In genomic region chr6:54563561-54563960, GRCm38 (mm10) we compare ENCODE assay signal across 16 mouse cellular contexts. TPM values are rescaled to one million over a fixed set of nuclear protein-coding genes. Genes with fewer than 3 reads are reported as not detected.
DNase-seq lines count a peak whose midpoint lies in the region; ATAC-seq lines count a peak whose summit lies in the region.
"Had no signal": no experiment of that assay in that cellular context is flagged by ENCODE, and none has a peak within 500 bp of the region (broad histone marks: within the 10 kb centered on the region; RNA-seq: fewer than 3 reads in every experiment).

No protein-coding gene starts in this region.

- 91% methylated on average over 4 of the region's 4 CpGs for WGBS in forebrain, embryonic 12.5 days
- WGBS in hindbrain, embryonic 16.5 days, result 78% methylated on average over 4 of the region's 4 CpGs
- 88% methylated on average over 4 of the region's 4 CpGs for WGBS in midbrain, embryonic 16.5 days

- DNase-seq in heart, adult 11 months, result peak; percentile 54
- DNase-seq in heart, postnatal 10 days, result no peak
- no peak for DNase-seq in spleen, adult 12 weeks (ENCODE audit: low spot score)
- DNase-seq in ovary, postnatal 14 days (ENCODE audit: low spot score), result no peak
- no peak for DNase-seq in layer of hippocampus, postnatal 36 days
- DNase-seq: B cell, adult 2 months; embryo, embryonic 11 days; kidney, adult 2 months; liver, postnatal 0 days; lung, postnatal 36 days; right cerebral cortex, postnatal 4 days had no signal

- peaks cover 61% of the 10 kb centered on the region for H3K4me1 ChIP-seq in forebrain, embryonic 12.5 days
- H3K4me1 ChIP-seq in hindbrain, embryonic 16.5 days (ENCODE audit: control insufficient read depth, insufficient read depth, low read depth, low read length), result peaks cover 19% of the 10 kb centered on the region
- H3K4me1 ChIP-seq in midbrain, embryonic 16.5 days (ENCODE audit: control insufficient read depth, insufficient read depth, low read length), result peaks cover 26% of the 10 kb centered on the region

- H3K4me2 ChIP-seq in forebrain, embryonic 12.5 days, result peak overlapping the region; percentile 74
- H3K4me2 ChIP-seq in hindbrain, embryonic 16.5 days (ENCODE audit: low read length), result peak overlapping the region; percentile 86
- H3K4me2 ChIP-seq in midbrain, embryonic 16.5 days (ENCODE audit: low read length), result peak overlapping the region; percentile 80
- H3K4me2 ChIP-seq: limb, embryonic 15.5 days had no signal

- H3K27ac ChIP-seq in forebrain, embryonic 12.5 days, result peak overlapping the region; percentile 2; the same call in 1 of the 2 replicates
- no peak overlapping the region for H3K27ac ChIP-seq in hindbrain, embryonic 16.5 days (ENCODE audit: low read depth, low read length)
- H3K27ac ChIP-seq in midbrain, embryonic 16.5 days (ENCODE audit: low read length), result no peak overlapping the region; the same call in 1 of the 2 replicates
- H3K27ac ChIP-seq: limb, embryonic 15.5 days had no signal

- ATAC-seq in forebrain, embryonic 12.5 days (ENCODE audit: low FRiP score), result no peak
- no peak for ATAC-seq in hindbrain, embryonic 16.5 days
- no peak for ATAC-seq in midbrain, embryonic 16.5 days
- ATAC-seq: liver, postnatal 0 days had no signal

- peak overlapping the region; percentile 88; the same call in 1 of the 2 replicates for H3K9ac ChIP-seq in forebrain, embryonic 12.5 days
- H3K9ac ChIP-seq in hindbrain, embryonic 16.5 days (ENCODE audit: low read depth, low read length), result peak overlapping the region; percentile 56; the same call in 1 of the 2 replicates
- no peak overlapping the region for H3K9ac ChIP-seq in midbrain, embryonic 16.5 days (ENCODE audit: low read depth, low read length)
- H3K9ac ChIP-seq: limb, embryonic 15.5 days; liver, postnatal 0 days had no signal

- H3K9me3 ChIP-seq in forebrain, embryonic 12.5 days, result no peaks in the 10 kb centered on the region
- no peaks in the 10 kb centered on the region for H3K9me3 ChIP-seq in hindbrain, embryonic 16.5 days (ENCODE audit: control insufficient read depth, low read length)
- H3K9me3 ChIP-seq in midbrain, embryonic 16.5 days (replicated peaks; ENCODE audit: control insufficient read depth, low read length, poor library complexity, severe bottlenecking), result no peaks in the 10 kb centered on the region
- H3K9me3 ChIP-seq: limb, embryonic 15.5 days had no signal

- H3K36me3 ChIP-seq in forebrain, embryonic 12.5 days (replicated peaks), result no peaks in the 10 kb centered on the region
- no peaks in the 10 kb centered on the region for H3K36me3 ChIP-seq in hindbrain, embryonic 16.5 days (ENCODE audit: control insufficient read depth, insufficient read depth, low read length)
- H3K36me3 ChIP-seq in midbrain, embryonic 16.5 days (ENCODE audit: control insufficient read depth, insufficient read depth, low read length), result no peaks in the 10 kb centered on the region
- H3K36me3 ChIP-seq: limb, embryonic 15.5 days had no signal

- intact Hi-C loops in heart, postnatal 10 days (cut with DNase I), result no loop called here

- H3K27me3 ChIP-seq in forebrain, embryonic 12.5 days, result no peaks in the 10 kb centered on the region
- H3K27me3 ChIP-seq in hindbrain, embryonic 16.5 days (replicated peaks; ENCODE audit: control insufficient read depth, insufficient read depth, low read length), result no peaks in the 10 kb centered on the region
- H3K27me3 ChIP-seq in midbrain, embryonic 16.5 days (ENCODE audit: control insufficient read depth, insufficient read depth, low read depth, low read length), result no peaks in the 10 kb centered on the region
- H3K27me3 ChIP-seq: limb, embryonic 15.5 days had no signal

- H3K4me3 ChIP-seq in forebrain, embryonic 12.5 days (replicated peaks), result peak overlapping the region; percentile 71
- H3K4me3 ChIP-seq in hindbrain, embryonic 16.5 days (ENCODE audit: low read length), result peak overlapping the region; percentile 63
- H3K4me3 ChIP-seq in midbrain, embryonic 16.5 days (ENCODE audit: low read depth, low read length), result peak overlapping the region; percentile 69; the same call in 1 of the 2 replicates
- H3K4me3 ChIP-seq: limb, embryonic 15.5 days had no signal

RNA-seq across cellular contexts. Expression of gene Scrn1, which starts 2.7 kb away (rescaled TPM):
- 1 to 10 TPM; 8.3 to 9.3 TPM for total RNA-seq in heart, postnatal 10 days (2021)
- 119 and 157 TPM in 2 replicates for polyA plus RNA-seq in forebrain, embryonic 12.5 days (2016; fragmentation: Nextera tagmentation; extraction: Ambion mirVana)
- 109 and 114 TPM in 2 replicates for polyA plus RNA-seq in hindbrain, embryonic 16.5 days (2015; fragmentation: Nextera tagmentation; extraction: Ambion mirVana)
- polyA plus RNA-seq in midbrain, embryonic 16.5 days (2015; fragmentation: Nextera tagmentation; extraction: Ambion mirVana), result 125 and 130 TPM in 2 replicates
- total RNA-seq in layer of hippocampus, postnatal 36 days (2021), result 10 to 100 TPM; 94.4 to 96.4 TPM
- total RNA-seq: monocyte, adult 5-6 weeks had no signal

RNA-seq across cellular contexts. Expression of gene Plekha8, which starts 31.4 kb away (rescaled TPM):
- 10 to 100 TPM; 12.4 to 12.9 TPM for total RNA-seq in heart, postnatal 10 days (2021)
- 20.1 and 21.2 TPM in 2 replicates for polyA plus RNA-seq in forebrain, embryonic 12.5 days (2016; fragmentation: Nextera tagmentation; extraction: Ambion mirVana)
- 6.3 and 8.1 TPM in 2 replicates for polyA plus RNA-seq in hindbrain, embryonic 16.5 days (2015; fragmentation: Nextera tagmentation; extraction: Ambion mirVana)
- 8.3 and 9.5 TPM in 2 replicates for polyA plus RNA-seq in midbrain, embryonic 16.5 days (2015; fragmentation: Nextera tagmentation; extraction: Ambion mirVana)
- total RNA-seq in layer of hippocampus, postnatal 36 days (2021), result 10 to 100 TPM; 13.0 to 14.0 TPM

RNA-seq across cellular contexts. Expression of gene Fkbp14, which starts 33.5 kb away (rescaled TPM):
- total RNA-seq in heart, postnatal 10 days (2021), result 10 to 100 TPM; 15.1 to 17.0 TPM
- 13.9 and 18.4 TPM in 2 replicates for polyA plus RNA-seq in forebrain, embryonic 12.5 days (2016; fragmentation: Nextera tagmentation; extraction: Ambion mirVana)
- 8.0 and 11.8 TPM in 2 replicates for polyA plus RNA-seq in hindbrain, embryonic 16.5 days (2015; fragmentation: Nextera tagmentation; extraction: Ambion mirVana)
- 7.1 and 8.1 TPM in 2 replicates for polyA plus RNA-seq in midbrain, embryonic 16.5 days (2015; fragmentation: Nextera tagmentation; extraction: Ambion mirVana)
- 10 to 100 TPM; 14.5 to 14.8 TPM for total RNA-seq in layer of hippocampus, postnatal 36 days (2021)
- total RNA-seq: monocyte, adult 5-6 weeks had no signal
